Mouse (Mus musculus): ENCODE data around the gene Trap1a.

- no peak; the same call in 1 of the 2 replicates for TF ChIP-seq CHD2 (IDR thresholded peaks at IDR 0.05; ENCODE audit: low read depth, low read length)
- TF ChIP-seq MAFK (IDR thresholded peaks at IDR 0.05; ENCODE audit: insufficient read depth, low read depth, low read length), result no peak
- TF ChIP-seq HCFC1 (IDR thresholded peaks at IDR 0.05; ENCODE audit: borderline replicate concordance, insufficient read depth, low read length), result no peak
Observed at GRCm38 (mm10) chrX:139334504-139335418, 1.3 kb downstream of the Trap1a start.
